Mouse (Mus musculus): ENCODE measurements around the gene Tpst2. TPM values are rescaled to one million over a fixed set of nuclear protein-coding genes. Genes with fewer than 3 reads are reported as not detected.

Tpst2 gene
- total and polyA plus RNA-seq, 2 experiments from 2014 or later = 42.9 to 86.1 TPM

DNA sequence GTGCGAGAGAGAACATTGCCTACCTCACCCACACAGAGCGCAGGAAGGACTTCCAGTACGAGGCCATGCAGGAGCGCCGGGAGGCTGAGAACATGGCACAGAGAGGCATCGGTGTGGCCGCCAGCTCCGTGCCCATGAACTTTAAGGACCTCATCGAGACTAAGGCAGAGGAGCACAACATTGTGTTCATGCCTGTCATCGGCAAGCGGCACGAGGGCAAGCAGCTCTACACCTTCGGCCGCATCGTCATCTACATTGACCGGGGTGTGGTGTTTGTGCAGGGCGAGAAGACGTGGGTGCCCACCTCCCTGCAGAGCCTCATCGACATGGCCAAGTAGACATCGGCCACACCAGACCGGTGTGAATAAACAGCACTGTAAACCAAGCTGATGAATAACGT is 60.5 kb downstream of the Tpst2 start:
- H3K36me3 ChIP-seq (replicated peaks; ENCODE audit: control insufficient read depth, insufficient read depth, low read length) = peaks cover 72% of the 10 kb centered on the region
- TF ChIP-seq EP300 (IDR thresholded peaks at IDR 0.05; ENCODE audit: low read depth) (no peak), CTCF (IDR thresholded peaks at IDR 0.05; ENCODE audit: low read depth) (no peak)
- H3K9ac ChIP-seq (replicated peaks; ENCODE audit: low read depth, low read length) = no peak overlapping the region
- H3K9me3 ChIP-seq (replicated peaks; ENCODE audit: control insufficient read depth, low read length) = no peaks in the 10 kb centered on the region
- ATAC-seq (ENCODE audit: insufficient read depth, low read depth) (no peak), DNase-seq (ENCODE audit: low spot score) (no peak)
- H3K4me3 ChIP-seq (ENCODE audit: low read depth, low read length) = no peak overlapping the region
- no peaks in the 10 kb centered on the region for H3K4me1 ChIP-seq (ENCODE audit: control insufficient read depth, insufficient read depth)
- no peak overlapping the region for H3K27ac ChIP-seq (ENCODE audit: low read depth)
- H3K4me2 ChIP-seq (ENCODE audit: low read depth, low read length) = no peak overlapping the region
- 91% methylated on average over 22 of the region's 22 CpGs for WGBS
- H3K27me3 ChIP-seq (ENCODE audit: control insufficient read depth, insufficient read depth, low read length) = no peaks in the 10 kb centered on the region

DNA sequence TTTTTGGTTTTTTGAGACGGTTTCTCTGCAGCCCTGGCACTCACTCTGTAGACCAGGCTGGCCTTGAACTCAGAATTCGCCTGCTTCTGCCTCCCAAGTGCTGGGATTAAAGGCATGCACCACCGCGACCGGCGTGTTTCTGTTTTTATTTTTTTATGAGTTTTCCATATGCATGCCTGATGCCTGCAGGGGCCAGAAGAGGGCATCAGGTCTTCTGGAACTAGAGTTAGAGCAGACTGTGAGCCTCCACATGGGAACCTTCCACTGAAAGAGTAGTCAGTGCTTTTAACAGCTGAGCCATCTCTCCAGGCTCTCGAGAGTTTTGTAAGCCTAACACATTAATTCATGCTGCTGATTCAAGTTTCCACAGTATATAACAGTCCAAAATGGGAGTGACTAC is 62.7 kb downstream of the Tpst2 start:
- ATAC-seq (ENCODE audit: insufficient read depth, low read depth) (no peak), DNase-seq (ENCODE audit: low spot score) (peak; percentile 5)
- WGBS = 48% methylated on average over 7 of the region's 7 CpGs
- Histone ChIP-seq H3K27ac (ENCODE audit: low read depth) (no peak overlapping the region), H3K27me3 (ENCODE audit: control insufficient read depth, insufficient read depth, low read length) (no peaks in the 10 kb centered on the region), H3K9ac (replicated peaks; ENCODE audit: low read depth, low read length) (no peak overlapping the region), H3K9me3 (replicated peaks; ENCODE audit: control insufficient read depth, low read length) (no peaks in the 10 kb centered on the region), H3K4me3 (ENCODE audit: low read depth, low read length) (no peak overlapping the region), H3K4me2 (ENCODE audit: low read depth, low read length) (no peak overlapping the region), H3K36me3 (replicated peaks; ENCODE audit: control insufficient read depth, insufficient read depth, low read length) (peaks cover 50% of the 10 kb centered on the region), H3K4me1 (ENCODE audit: control insufficient read depth, insufficient read depth) (no peaks in the 10 kb centered on the region)
- TF ChIP-seq EP300 (IDR thresholded peaks at IDR 0.05; ENCODE audit: low read depth) (no peak), CTCF (IDR thresholded peaks at IDR 0.05; ENCODE audit: low read depth) (peak; percentile 12; the same call in 1 of the 2 replicates)

DNA sequence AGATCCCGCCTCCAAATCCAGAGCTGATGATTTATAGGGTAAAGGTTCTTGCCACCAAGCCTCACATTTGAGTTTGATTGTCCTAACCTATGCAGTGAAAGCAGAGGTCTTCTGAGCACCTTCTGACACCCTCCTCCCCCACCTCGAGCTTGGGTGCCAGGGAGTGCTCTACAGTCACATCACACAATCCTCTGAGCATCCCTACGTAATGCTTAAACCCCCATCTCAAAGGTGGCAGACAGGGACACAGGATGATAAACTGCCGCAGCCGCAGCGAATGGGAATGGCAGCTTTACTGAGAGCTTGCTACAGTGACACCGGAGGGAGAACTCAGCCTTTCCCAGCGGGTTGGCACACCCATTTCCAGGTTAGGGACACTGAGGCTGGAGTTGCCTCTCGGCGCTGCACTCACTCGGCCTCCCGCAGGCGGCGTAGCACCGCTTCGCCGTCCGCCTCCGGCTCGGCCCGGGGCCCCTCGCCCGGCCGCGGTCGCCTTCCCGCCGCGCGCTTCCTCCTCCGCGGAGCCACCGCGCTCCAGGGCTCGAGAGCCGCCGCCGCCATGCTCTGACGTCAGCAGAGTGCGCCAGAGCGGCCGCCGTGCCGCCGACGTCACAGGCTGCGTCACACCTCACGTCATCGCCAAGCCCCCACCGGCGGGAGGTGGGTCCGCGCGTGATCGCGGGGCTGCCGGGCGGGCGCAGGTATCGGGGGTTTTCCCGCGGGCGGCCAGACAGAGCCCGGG is 66.1 kb downstream of the Tpst2 start, which contains the start of the genes Srrd and Hps4:
Srrd (minus strand) TSS at position 578 of the 742 bp plus-strand sequence.
Hps4 (plus strand) TSS at position 621 of the 742 bp plus-strand sequence.
- Histone ChIP-seq H3K4me3 (ENCODE audit: low read depth, low read length) (peak within 1 kb of the TSS; percentile 82), H3K27ac (ENCODE audit: low read depth) (peak within 1 kb of the TSS; percentile 39)
- 2% methylated on average over 64 of the region's 64 CpGs for WGBS

DNA sequence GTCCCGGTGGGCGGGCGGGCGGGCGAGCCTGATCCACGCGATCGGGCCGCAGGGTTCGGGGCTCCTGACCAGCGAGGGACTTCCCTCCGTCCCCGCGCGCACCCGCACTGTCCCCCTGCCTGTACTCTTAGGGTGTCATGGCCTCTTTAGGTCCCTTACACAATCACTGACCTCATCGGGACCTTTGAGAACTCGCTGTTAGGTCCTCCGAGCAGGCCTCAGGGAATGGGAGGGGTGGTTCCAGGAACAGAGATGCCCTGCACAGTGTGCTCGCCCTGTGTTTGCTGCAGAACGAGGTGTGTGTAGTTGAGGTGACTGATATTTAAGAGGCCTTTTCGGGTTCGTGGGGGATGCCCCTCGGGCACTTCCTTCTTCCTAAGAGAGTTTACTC is 66.7 kb downstream of the Tpst2 start:
- Histone ChIP-seq H3K27ac (ENCODE audit: low read depth) (peak overlapping the region; percentile 39), H3K27me3 (ENCODE audit: control insufficient read depth, insufficient read depth, low read length) (no peaks in the 10 kb centered on the region), H3K9ac (replicated peaks; ENCODE audit: low read depth, low read length) (peak overlapping the region; percentile 68), H3K36me3 (replicated peaks; ENCODE audit: control insufficient read depth, insufficient read depth, low read length) (peaks cover 17% of the 10 kb centered on the region), H3K4me2 (ENCODE audit: low read depth, low read length) (peak overlapping the region; percentile 73), H3K9me3 (replicated peaks; ENCODE audit: control insufficient read depth, low read length) (no peaks in the 10 kb centered on the region), H3K4me1 (ENCODE audit: control insufficient read depth, insufficient read depth) (no peaks in the 10 kb centered on the region), H3K4me3 (ENCODE audit: low read depth, low read length) (peak overlapping the region; percentile 82)
- peak; percentile 62 for ATAC-seq (ENCODE audit: insufficient read depth, low read depth)
- TF ChIP-seq CTCF (IDR thresholded peaks at IDR 0.05; ENCODE audit: low read depth) (no peak), EP300 (IDR thresholded peaks at IDR 0.05; ENCODE audit: low read depth) (no peak)
- DNase-seq (ENCODE audit: low spot score) = peak; percentile 27
- 0% methylated on average over 19 of the region's 24 CpGs for WGBS

More for the DNA sequence above, 66.1 kb downstream of the Tpst2 start, which contains the start of the genes Srrd and Hps4:
- H3K27me3 ChIP-seq (ENCODE audit: control insufficient read depth, insufficient read depth, low read length) = no peaks in the 10 kb centered on the region
- peaks cover 21% of the 10 kb centered on the region for H3K36me3 ChIP-seq (replicated peaks; ENCODE audit: control insufficient read depth, insufficient read depth, low read length)
- DNase-seq (ENCODE audit: low spot score) (peak; percentile 61), ATAC-seq (ENCODE audit: insufficient read depth, low read depth) (peak; percentile 84)
- no peaks in the 10 kb centered on the region for H3K9me3 ChIP-seq (replicated peaks; ENCODE audit: control insufficient read depth, low read length)
- peak within 1 kb of the TSS; percentile 68 for H3K9ac ChIP-seq (replicated peaks; ENCODE audit: low read depth, low read length)
- TF ChIP-seq EP300 (IDR thresholded peaks at IDR 0.05; ENCODE audit: low read depth) (no peak), CTCF (IDR thresholded peaks at IDR 0.05; ENCODE audit: low read depth) (no peak)
- H3K4me1 ChIP-seq (ENCODE audit: control insufficient read depth, insufficient read depth) = no peaks in the 10 kb centered on the region
- H3K4me2 ChIP-seq (ENCODE audit: low read depth, low read length) = peak within 1 kb of the TSS; percentile 73

DNA sequence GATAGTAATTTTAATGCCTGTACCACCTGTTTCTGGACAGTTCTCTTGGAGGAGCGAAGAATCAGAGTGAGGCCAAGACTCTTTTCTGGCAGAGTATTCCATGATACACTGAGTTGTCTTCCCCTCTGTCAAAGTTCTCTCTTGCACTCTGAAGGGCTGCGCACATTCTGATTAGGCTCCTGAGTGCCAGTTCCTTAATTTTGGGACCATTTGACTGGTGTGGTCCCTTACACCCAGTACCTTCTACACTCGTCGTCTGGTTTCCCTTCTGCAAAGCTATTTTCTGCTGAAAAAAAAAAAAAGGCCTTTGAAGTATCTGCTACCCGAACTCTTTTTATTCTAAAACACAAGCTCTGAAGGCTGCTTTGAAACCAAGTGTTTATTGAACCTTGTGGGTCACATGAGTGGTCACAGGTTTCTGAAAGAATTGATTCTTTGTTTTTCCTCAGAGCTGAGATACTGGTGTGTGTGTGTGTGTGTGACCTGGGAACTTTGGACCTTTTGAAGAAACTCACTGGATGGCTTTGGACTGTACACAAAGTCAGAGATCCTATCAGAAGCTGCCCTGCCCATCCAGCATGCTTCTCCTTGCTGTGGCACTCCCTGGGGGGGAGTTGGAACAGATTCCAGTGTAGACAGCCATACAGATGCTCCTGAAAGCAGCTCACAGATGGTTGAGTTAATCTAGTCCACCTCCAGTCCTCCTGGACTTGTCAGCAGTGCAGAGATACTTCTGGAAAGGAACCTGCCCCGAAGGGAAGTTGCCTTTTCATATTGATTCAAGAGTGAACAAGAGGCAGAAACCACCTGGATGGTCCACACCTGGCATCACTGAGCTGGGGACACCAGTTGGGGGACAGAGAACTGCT is 67.8 kb downstream of the Tpst2 start:
- WGBS = 82% methylated on average over 6 of the region's 6 CpGs
- no peak overlapping the region for H3K4me3 ChIP-seq (ENCODE audit: low read depth, low read length)
- no peaks in the 10 kb centered on the region for H3K9me3 ChIP-seq (replicated peaks; ENCODE audit: control insufficient read depth, low read length)
- TF ChIP-seq EP300 (IDR thresholded peaks at IDR 0.05; ENCODE audit: low read depth) (no peak), CTCF (IDR thresholded peaks at IDR 0.05; ENCODE audit: low read depth) (no peak)
- DNase-seq (ENCODE audit: low spot score) (no peak), ATAC-seq (ENCODE audit: insufficient read depth, low read depth) (no peak)
- no peak overlapping the region for H3K27ac ChIP-seq (ENCODE audit: low read depth)
- H3K36me3 ChIP-seq (replicated peaks; ENCODE audit: control insufficient read depth, insufficient read depth, low read length) = peaks cover 22% of the 10 kb centered on the region
- no peak overlapping the region for H3K4me2 ChIP-seq (ENCODE audit: low read depth, low read length)
- no peak overlapping the region for H3K9ac ChIP-seq (replicated peaks; ENCODE audit: low read depth, low read length)
- no peaks in the 10 kb centered on the region for H3K4me1 ChIP-seq (ENCODE audit: control insufficient read depth, insufficient read depth)
- no peaks in the 10 kb centered on the region for H3K27me3 ChIP-seq (ENCODE audit: control insufficient read depth, insufficient read depth, low read length)
